Mouse (Mus musculus) adrenal gland, postnatal 14 days (tissue): ENCODE data around the gene Fam168b. TPM values are rescaled to one million over a fixed set of nuclear protein-coding genes. Genes with fewer than 3 reads are reported as not detected.
A peak's percentile ranks its signal among the peaks of the same experiment; 100 is the strongest.

Experiments
- DNase-seq: peaks from one replicate; pipeline ENCODE4 v3.0.0; 2021; ENCODE audit warnings: mixed read lengths
- total RNA-seq: library from RNA; stranded (reverse); gene quantifications from 2 replicates; pipeline ENCODE4 v1.2.3, GENCODE M21; 2021

Fam168b gene
- total RNA-seq, 1 experiment from 2014 or later, result 133 TPM

GRCm38 (mm10) chr1:34812407-34813247 lies 30.2 kb downstream of the Fam168b start:
- DNase-seq, result peak; percentile 45

GRCm38 (mm10) chr1:34811581-34811980 lies 31.3 kb downstream of the Fam168b start:
- DNase-seq, result no peak

GRCm38 (mm10) chr1:34811035-34811434 lies 31.8 kb downstream of the Fam168b start:
- peak; percentile 42 for DNase-seq

GRCm38 (mm10) chr1:34810293-34810692 lies 32.6 kb downstream of the Fam168b start:
- DNase-seq, result no peak

GRCm38 (mm10) chr1:34808445-34808844 lies 34.4 kb downstream of the Fam168b start:
- DNase-seq, result no peak

- DNase-seq, result no peak
Measured at GRCm38 (mm10) chr1:34805931-34806520, 36.8 kb downstream of the Fam168b start.

- no peak for DNase-seq
Measured at GRCm38 (mm10) chr1:34804863-34805262, 38.0 kb downstream of the Fam168b start.

- peak; percentile 50 for DNase-seq
Measured at GRCm38 (mm10) chr1:34802290-34802642, 40.6 kb downstream of the Fam168b start.

- peak; percentile 89 for DNase-seq
Measured at GRCm38 (mm10) chr1:34801616-34802289, 41.1 kb downstream of the Fam168b start.

GRCm38 (mm10) chr1:34799140-34799539 lies 43.7 kb downstream of the Fam168b start:
- DNase-seq, result no peak

GRCm38 (mm10) chr1:34793304-34794300 lies 49.3 kb downstream of the Fam168b start:
- no peak for DNase-seq

GRCm38 (mm10) chr1:34783538-34784161 lies 59.2 kb downstream of the Fam168b start:
- DNase-seq, result no peak

- no peak for DNase-seq
Measured at GRCm38 (mm10) chr1:34775870-34776269, 67.0 kb downstream of the Fam168b start.

- DNase-seq, result no peak
Measured at GRCm38 (mm10) chr1:34768875-34769274, 74.0 kb downstream of the Fam168b start.

- DNase-seq, result no peak
Measured at GRCm38 (mm10) chr1:34767851-34768250, 75.0 kb downstream of the Fam168b start.

GRCm38 (mm10) chr1:34766899-34767298 lies 76.0 kb downstream of the Fam168b start:
- DNase-seq, result peak; percentile 19

Other genes starting within 250 kb of the Fam168b start
- 84.8 and 96.7 TPM in 2 replicates for gene Plekhb2, start 6.9 kb upstream of the Fam168b start, total RNA-seq